Mouse (Mus musculus): ENCODE measurements around the gene Cpeb2.
A peak's percentile ranks its signal among the peaks of the same experiment; 100 is the strongest.

Cpeb2 gene

DNA sequence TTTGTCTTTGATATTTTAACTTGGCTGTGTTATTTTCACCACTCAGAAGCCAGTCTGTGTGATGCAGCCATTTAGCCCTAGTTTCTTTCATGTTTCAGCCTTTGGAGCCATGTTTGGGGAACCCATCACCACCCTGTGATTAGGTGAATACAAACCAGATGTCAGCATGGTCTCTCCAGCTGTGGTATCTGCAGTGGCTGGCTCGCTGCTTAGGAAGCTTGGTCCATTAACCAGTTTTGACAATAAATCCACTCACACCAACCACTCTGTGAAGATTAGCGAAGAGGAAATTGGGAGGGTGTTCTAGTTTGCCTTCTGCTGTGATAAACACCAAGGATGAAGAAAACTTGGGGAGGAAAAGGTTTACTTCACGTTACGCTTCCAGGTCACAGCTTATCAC, 92.6 kb downstream of the Cpeb2 start:
- DNase-seq (ENCODE audit: low read depth), result no peak

DNA sequence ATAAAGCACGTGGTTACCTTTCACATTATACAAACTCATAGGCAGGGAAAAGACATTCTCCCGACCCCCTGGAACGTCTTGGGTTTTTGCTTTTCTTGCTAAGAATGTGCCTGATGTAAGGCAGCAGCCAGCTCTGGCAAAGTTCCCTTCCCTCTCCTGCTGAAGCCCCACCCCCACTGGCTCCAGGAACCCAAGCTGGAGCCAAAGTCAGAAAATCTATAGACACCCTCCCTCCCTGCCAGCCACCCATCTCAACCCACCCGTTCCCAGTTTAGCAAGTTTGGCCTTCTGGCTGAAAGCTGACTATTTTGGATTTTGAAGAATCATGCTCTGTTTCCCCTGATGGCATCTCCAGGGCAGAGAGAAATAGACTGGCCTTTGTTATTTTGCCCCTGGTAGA, 95.6 kb downstream of the Cpeb2 start:
- peak; percentile 14 for DNase-seq (ENCODE audit: low read depth)

DNA sequence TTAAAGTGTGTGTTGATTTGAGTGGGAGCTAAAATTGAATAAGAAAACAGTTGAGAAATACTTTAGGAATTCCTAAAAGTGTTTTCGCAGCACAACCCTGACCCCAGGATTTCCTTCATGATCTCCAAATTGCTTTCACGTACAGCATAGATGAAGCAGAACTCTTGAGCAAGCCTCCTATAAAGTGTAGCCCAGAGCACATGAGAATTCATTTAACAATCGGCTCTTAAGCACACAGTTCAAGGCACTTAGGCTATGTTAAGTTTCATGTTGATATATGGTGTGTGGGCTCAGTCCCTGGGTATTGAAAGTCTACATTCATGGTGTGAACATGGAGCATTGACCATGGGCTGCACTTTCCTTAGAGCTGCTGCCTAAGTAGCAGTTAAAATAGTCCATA, 97.3 kb downstream of the Cpeb2 start:
- peak; percentile 5 for DNase-seq (ENCODE audit: low read depth)

DNA sequence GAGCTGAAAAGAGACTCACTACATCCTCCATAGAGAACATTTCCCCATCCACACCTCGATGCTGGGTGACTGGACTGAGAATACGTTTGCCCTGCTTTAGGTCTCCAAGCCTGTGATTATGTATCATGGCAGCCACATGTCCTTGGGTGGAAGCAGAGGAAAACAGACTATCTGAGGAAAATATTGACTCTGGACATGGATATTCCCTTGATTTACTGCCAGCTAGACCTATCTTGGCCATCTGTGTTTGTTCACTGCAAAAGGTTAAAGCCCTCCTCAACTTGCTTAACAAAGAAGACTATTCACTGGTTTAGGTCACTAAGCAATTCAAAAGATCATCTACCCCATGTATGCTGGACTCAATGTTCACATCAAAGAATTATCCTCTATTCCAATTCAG, 101.5 kb downstream of the Cpeb2 start:
- no peak for DNase-seq (ENCODE audit: low read depth)

DNA sequence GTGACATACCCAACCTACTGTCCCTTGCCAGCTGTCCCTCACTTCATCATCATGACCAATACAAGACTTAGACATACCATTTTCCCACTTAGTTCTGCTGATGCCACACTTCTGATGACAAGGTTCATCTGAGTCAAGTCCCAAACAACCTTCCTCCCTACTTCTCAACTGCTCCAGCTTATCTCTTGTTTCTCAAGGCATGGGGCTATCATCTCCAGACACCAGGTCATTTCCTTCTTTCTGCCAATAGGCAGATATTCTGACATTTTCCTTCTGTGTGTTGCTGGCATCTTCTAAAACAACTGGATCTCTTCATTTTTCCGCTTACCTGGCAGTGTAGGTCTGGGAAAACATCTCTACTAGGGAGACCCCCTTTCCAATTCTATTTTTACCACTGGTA, 104.2 kb downstream of the Cpeb2 start:
- no peak for DNase-seq (ENCODE audit: low read depth)

DNA sequence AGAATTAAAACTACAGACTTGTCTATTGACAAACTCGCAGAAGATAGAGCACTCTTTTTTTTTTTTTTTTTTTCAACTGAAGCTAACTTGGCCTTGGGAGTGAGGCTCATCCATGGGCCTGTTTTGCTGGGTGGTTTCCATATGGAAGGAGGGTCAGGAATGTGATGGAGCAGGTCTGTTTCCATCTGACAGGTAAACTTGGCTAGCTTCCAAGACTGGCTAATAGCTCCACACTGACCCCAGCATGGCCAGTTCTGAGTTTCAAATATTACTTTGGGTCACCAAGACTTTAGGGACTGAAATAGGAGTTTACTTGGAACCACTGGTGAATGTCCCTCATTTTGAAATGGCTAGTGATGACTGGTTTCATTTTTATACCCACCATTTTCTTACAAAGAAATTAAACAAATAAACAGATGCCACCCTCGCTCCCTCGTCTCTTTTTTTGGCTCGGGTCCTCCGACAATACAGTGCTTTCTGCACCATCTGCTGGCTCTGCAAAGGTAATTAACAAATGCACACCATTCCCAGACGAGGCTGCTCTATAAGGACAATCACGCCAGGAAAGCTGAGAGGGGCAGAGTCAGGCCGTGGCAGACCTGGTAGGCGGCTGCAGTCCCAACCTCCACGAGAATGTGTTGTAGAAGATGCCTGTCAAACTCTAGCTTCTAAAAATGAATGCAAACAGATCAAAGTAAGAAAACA, 106.0 kb downstream of the Cpeb2 start:
- DNase-seq (ENCODE audit: low read depth), result no peak

Data from fibroblast of lung, adult 2 months (primary cell).